Mouse (Mus musculus): ENCODE data around the gene Vps8.

Vps8 gene

GRCm38 (mm10) chr16:21405224-21405969, 17.5 kb upstream of the Vps8 start:
- DNase-seq, result no peak

- no peak for DNase-seq
Measured at GRCm38 (mm10) chr16:21406136-21406535, 16.8 kb upstream of the Vps8 start.

DNA sequence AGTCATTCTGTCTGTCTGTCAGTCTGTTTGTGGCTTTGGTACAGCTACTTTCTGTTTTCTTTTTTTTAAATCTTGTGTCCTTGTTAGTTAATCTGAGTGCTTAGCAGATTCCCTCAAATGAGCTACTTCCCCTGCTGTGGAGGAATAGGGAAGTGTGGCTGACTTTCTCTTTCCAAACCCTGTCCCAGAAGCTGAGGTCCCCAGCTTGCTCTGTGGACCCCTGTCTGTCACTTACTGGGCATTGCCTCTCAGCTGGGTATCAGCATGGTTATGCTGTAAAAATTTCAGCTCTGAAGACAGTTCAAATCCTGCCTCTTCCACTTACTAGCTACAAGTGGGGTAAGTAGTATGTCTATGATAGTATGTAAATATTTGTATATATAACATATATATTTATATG, 11.1 kb upstream of the Vps8 start:
- DNase-seq, result no peak

- DNase-seq, result peak; percentile 75 to 87
Measured at GRCm38 (mm10) chr16:21412593-21413047, 10.3 kb upstream of the Vps8 start.

DNA sequence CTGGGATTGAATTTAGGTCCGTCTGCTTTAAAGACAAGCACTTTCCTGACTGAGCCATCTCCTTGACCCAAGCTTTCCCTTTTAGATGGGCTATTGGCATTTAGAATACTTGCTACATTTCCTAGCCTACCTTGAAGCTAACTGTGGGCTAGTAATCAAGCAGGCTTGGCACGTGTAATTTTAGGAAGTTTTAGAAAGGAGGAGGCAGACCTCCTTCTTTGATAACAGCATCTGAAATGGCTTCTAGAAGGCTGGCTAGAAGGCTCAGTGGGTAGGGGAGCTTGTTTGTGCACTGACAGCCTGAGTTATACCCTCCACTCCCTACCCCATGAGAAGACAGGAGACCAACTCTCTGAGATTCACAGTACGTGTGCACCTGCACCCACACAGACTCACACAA, 9.1 kb upstream of the Vps8 start:
- no peak for DNase-seq

GRCm38 (mm10) chr16:21415128-21415527, 7.8 kb upstream of the Vps8 start:
- DNase-seq, result no peak

DNA sequence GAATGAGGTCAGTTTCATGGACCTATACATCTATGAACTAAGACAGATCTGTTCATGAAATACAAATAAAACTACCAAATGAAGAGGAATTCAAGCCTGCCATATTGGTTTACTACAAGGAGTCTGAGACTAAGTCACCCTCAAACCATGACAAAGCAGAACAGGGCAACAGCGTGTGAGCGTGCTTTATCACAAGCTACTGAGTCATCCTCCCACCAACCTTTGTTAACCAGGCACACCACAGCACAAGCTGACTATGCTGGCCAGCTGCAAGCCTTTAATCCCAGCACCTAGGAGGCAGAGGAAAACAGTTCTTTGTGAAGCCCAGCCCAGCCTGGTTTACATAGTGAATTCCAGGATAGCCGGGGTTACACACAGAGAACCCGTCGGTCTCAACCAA, 4.9 kb upstream of the Vps8 start:
- no peak for DNase-seq

DNA sequence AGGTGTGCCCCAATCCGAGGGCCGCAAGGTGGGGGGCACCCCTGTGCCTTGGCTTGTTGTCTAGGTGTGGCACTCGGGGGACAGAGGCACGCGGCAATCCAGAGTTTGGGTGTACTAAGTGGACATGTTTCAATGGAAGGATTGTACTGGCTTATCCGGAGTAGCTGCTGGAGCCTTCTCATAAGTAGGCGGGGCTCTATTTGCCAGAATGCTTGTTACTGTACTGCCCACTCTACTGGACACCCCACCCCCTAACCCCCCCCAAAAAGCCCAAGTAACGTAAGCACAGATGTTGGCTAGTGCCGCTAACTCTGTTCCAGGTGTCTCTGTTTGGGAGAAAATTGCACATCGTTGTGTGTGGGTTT, 610 bp downstream of the Vps8 start:
- peak in 1 of 2 experiments; percentile 23 for DNase-seq

GRCm38 (mm10) chr16:21428131-21428530, 5.2 kb downstream of the Vps8 start:
- DNase-seq, result no peak

DNA sequence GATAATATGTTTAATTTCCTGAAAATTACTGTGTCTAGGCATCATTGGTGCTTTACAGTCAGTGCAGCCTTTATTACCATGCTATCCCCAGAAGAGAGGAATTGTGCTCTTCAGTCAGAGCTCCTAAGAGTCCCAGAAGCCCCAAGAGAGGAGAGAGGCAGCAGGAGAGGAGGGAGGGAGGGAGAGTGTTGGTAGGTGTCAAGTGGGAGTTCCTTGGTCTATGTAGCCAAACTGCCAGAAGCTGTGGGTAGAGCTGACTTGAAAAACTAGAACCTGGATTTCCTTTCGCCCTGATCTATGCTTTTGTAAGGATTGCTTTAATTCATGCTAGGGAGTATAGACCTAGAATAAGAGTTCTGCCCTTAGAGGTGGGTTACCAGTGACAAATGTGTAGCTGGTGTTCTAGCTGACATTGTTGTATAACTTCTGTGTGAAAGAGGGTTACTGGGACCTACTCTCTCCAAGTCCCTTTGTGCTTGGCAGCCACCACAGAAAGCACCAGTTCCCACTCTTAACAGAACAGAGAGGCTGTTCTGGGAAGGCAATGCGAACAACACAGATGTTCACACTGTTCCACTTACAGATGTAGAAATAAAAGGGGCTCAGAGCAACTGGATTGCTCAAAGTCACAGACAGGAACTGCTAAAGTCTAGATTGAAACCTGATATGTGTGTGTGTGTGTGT, 7.6 kb downstream of the Vps8 start:
- no peak for DNase-seq

GRCm38 (mm10) chr16:21431614-21432013, 8.7 kb downstream of the Vps8 start:
- DNase-seq, result no peak

DNA sequence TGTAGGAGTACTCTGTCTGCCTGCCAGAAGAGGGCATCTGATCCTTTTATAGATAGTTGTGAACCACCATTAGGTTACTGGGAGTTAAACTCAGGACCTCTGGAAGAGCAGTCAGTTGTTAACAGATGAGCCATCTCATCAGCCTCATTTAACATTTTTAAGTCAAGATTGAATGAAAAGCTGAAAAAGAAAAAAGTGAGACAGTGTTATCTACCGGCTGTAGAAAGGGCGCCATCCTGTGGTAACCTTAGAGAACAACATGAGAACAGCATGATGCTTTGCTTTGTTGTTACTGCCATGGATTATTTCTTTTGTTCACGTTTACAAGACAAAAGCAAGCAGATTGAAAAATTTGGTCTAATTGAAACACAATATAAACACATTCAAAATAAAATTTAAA, 10.6 kb downstream of the Vps8 start:
- peak in 1 of 2 experiments; percentile 10 for DNase-seq

GRCm38 (mm10) chr16:21441012-21441411, 18.1 kb downstream of the Vps8 start:
- DNase-seq, result no peak

- no peak for DNase-seq
Measured at GRCm38 (mm10) chr16:21445026-21445625, 22.2 kb downstream of the Vps8 start.

DNA sequence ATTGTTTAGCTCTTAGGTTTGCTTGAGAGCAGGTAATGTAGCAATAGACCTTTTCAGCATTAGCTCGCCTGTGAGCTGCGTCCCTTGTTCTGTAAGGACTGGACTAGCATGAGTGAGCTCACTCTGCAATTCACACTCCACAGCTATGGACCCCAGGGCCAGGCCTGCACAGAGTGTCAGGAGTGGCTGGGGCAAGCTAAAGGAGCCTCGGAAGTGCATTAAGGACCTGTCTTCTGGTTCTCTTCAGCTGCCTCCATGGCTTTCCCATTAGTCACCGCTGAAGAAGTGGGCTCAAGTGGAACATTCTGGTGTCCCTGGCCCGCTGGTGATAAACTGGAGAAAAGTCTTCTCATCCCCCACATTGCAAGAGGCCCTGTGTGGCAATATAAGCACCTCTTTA, 24.5 kb downstream of the Vps8 start:
- no peak for DNase-seq

DNA sequence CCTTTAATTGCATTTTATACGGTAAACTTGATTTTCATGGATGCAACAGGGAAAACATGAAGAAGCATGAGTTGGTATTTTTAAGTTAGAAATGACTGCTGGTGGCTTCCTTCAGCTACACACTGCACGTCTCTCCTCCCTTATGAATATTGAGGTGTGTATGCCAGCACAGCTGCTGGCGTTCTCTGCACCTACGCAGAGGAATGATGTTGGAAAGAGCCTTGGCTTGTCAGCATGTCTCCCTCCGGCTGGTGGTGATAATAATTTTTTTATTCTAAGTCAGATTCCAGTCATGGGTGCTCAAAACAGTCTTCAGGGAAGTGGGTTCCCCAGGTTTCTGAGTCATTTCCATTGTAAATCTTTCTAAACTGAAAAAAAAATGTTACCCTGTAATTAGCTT, 25.5 kb downstream of the Vps8 start:
- DNase-seq, result no peak

GRCm38 (mm10) chr16:21449890-21450289, 27.0 kb downstream of the Vps8 start:
- no peak for DNase-seq

GRCm38 (mm10) chr16:21452569-21452968, 29.7 kb downstream of the Vps8 start:
- no peak for DNase-seq

GRCm38 (mm10) chr16:21457639-21458369, 34.9 kb downstream of the Vps8 start:
- no peak for DNase-seq

DNA sequence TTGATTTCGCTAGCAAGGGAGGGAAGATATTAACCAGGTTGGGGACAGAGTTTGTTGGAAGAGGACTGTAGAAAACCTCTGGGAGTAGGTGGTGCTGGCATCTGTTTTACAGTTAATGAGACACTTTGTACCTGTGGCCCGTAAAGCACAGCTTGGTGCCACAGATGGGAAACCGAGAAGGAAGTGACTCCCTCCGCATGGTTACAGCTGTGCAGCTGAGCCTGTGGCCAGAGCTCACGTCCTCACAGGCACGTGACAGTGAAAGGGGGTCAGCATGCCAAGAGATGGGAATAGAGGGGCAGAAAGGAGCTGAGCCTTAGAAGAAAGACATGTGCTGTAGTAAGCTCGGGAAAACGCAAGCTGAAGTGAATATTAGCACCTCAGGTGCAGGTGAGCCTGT, 43.0 kb downstream of the Vps8 start:
- DNase-seq, result peak in 1 of 2 experiments; percentile 6

DNA sequence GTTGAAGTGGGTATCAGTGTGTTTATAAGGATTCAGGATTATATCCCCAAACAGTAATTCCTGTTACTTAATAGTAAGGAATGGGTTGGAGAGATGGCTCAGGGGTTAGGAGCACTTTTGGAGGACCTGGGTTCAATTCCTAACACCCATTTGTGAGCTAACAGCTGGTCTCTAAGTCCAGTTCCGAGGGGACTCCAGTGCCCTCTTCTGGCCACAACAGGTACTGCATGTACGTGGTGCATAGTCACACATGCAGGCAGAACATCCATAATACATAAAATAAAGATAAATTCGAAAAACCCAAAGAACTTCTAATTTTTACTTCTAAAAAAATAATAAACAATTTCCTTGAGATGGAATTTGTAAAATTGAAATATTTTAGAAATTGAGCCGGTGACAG, 47.5 kb downstream of the Vps8 start:
- peak in 1 of 2 experiments; percentile 33 for DNase-seq

GRCm38 (mm10) chr16:21477074-21477473, 54.2 kb downstream of the Vps8 start:
- no peak for DNase-seq

DNA sequence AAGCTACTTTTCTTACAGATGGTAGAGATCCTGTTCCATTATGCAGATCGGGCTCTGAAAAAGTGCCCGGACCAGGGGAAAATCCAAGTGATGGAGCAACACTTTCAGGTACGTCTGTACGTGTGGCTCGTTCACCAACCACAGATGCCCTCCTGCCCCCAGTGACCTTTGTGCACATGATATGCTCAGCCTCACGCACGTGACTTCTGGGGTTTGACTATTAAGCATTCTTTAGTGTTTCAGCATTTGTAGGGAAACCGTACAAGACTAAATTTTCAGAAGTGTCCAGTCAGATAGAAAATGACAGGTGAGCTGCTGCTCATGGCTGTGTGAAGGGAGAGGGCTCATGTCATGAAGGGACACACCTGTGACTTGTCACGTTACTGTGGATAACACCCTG, 55.5 kb downstream of the Vps8 start:
- peak; percentile 58 to 73 for DNase-seq
